Mouse (Mus musculus) intestine, postnatal 0 days (tissue): ENCODE measurements around the gene Rab9b. TPM values are rescaled to one million over a fixed set of nuclear protein-coding genes. Genes with fewer than 3 reads are reported as not detected.

Source experiments
- ATAC-seq: fragments of 200-750 bp; cut with Nextera tagmentation; 2 replicates; pipeline ENCODE4 v1.8.0; 2017; ENCODE audit warnings: mild to moderate bottlenecking, moderate TSS enrichment, moderate library complexity
- H3K27ac ChIP-seq: fragments of 300-500 bp; sonication (generic); 2 replicates; pipeline ENCODE4 v1.5.1; 2014; ENCODE audit warnings: mild to moderate bottlenecking, low read depth, low read length, moderate library complexity
- H3K27me3 ChIP-seq: fragments of 300-500 bp; sonication (generic); replicated peaks from 2 replicates; pipeline ENCODE4 v1.6.1; 2014; ENCODE audit warnings: low read length, mixed read lengths; ENCODE audit not compliant: control insufficient read depth, insufficient read depth
- H3K36me3 ChIP-seq: fragments of 300-500 bp; sonication (generic); 2 replicates; pipeline ENCODE4 v1.6.1; 2014; ENCODE audit warnings: mild to moderate bottlenecking, moderate library complexity; ENCODE audit not compliant: control insufficient read depth, insufficient read depth
- H3K4me1 ChIP-seq: fragments of 300-500 bp; sonication (generic); replicated peaks from 2 replicates; pipeline ENCODE4 v1.6.1; 2014; ENCODE audit warnings: antibody characterized with exemption, low read length, mixed read lengths; ENCODE audit not compliant: control insufficient read depth, insufficient read depth
- H3K4me2 ChIP-seq: fragments of 300-500 bp; sonication (generic); replicated peaks from 2 replicates; pipeline ENCODE4 v1.6.1; 2014; ENCODE audit warnings: low read depth, mild to moderate bottlenecking, moderate library complexity
- H3K4me3 ChIP-seq: fragments of 300-500 bp; sonication (generic); 2 replicates; pipeline ENCODE4 v1.5.1; 2014; ENCODE audit warnings: low read depth, low read length
- H3K9ac ChIP-seq: fragments of 300-500 bp; sonication (generic); 2 replicates; pipeline ENCODE4 v1.6.1; 2014; ENCODE audit warnings: mild to moderate bottlenecking, low read depth, low read length
- H3K9me3 ChIP-seq: fragments of 300-500 bp; sonication (generic); 2 replicates; pipeline ENCODE4 v1.6.1; 2016; ENCODE audit warnings: mixed run types; ENCODE audit not compliant: control insufficient read depth
- CTCF ChIP-seq: sonication (generic); IDR thresholded peaks from 2 replicates; pipeline ENCODE4 v1.5.1; 2016; ENCODE audit warnings: low read depth, mild to moderate bottlenecking, control low read depth, antibody characterized with exemption, moderate library complexity
- WGBS: fragments of 180-500 bp; shearing (Covaris S2); extraction: QIAGEN DNeasy Blood & Tissue Kit; methylation state at CpG from one replicate; pipeline ENCODE4 v1.1.7; 2014; 5-methylcytosine and 5-hydroxymethylcytosine counted together
- polyA plus RNA-seq: library from polyadenylated mRNA; unstranded; fragments of >200 nt; fragmentation: Nextera tagmentation; extraction: Ambion mirVana; gene quantifications from 2 replicates; pipeline ENCODE4 v1.2.1, GENCODE M21; 2015

Rab9b gene
- polyA plus RNA-seq, 1 experiment from 2014 or later: 0.21 TPM

- no peak within 1 kb of the TSS for H3K4me3 ChIP-seq
- H3K4me2 ChIP-seq: no peak within 1 kb of the TSS
- no peak within 1 kb of the TSS for H3K9ac ChIP-seq
- no peaks in the 10 kb centered on the region for H3K27me3 ChIP-seq
- TF ChIP-seq CTCF: no peak
- 29% methylated on average over 1 of the region's 1 CpGs for WGBS
- no peak within 1 kb of the TSS for H3K27ac ChIP-seq
- no peaks in the 10 kb centered on the region for H3K9me3 ChIP-seq
- ATAC-seq: no peak
- H3K4me1 ChIP-seq: no peaks in the 10 kb centered on the region
- H3K36me3 ChIP-seq: no peaks in the 10 kb centered on the region
Observed at GRCm38 (mm10) chrX:136822371-136822770, 46.2 kb downstream of the Rab9b start, which contains the start of gene Plp1. Plp1 (plus strand) TSS chrX:136822671.

GRCm38 (mm10) chrX:136820250-136820649 is 48.3 kb downstream of the Rab9b start:
- WGBS: 13% methylated on average over 1 of the region's 1 CpGs
- Histone ChIP-seq H3K4me2 (no peak overlapping the region), H3K9me3 (no peaks in the 10 kb centered on the region), H3K4me1 (no peaks in the 10 kb centered on the region), H3K27me3 (no peaks in the 10 kb centered on the region), H3K27ac (no peak overlapping the region), H3K36me3 (no peaks in the 10 kb centered on the region), H3K4me3 (no peak overlapping the region), H3K9ac (no peak overlapping the region)
- no peak for ATAC-seq
- peak; percentile 84 for TF ChIP-seq CTCF

GRCm38 (mm10) chrX:136819752-136820151 is 48.8 kb downstream of the Rab9b start:
- H3K4me1 ChIP-seq: no peaks in the 10 kb centered on the region
- no peaks in the 10 kb centered on the region for H3K9me3 ChIP-seq
- no peaks in the 10 kb centered on the region for H3K36me3 ChIP-seq
- H3K27me3 ChIP-seq: no peaks in the 10 kb centered on the region
- WGBS: 80% methylated on average over 6 of the region's 6 CpGs
- no peak overlapping the region for H3K4me2 ChIP-seq
- no peak overlapping the region for H3K27ac ChIP-seq
- ATAC-seq: no peak
- no peak overlapping the region for H3K4me3 ChIP-seq
- H3K9ac ChIP-seq: no peak overlapping the region
- no peak for TF ChIP-seq CTCF

Other genes with a start within 250 kb of the Rab9b start
- gene Tceal1, start 160.8 kb downstream of the Rab9b start, polyA plus RNA-seq: 5.8 and 6.1 TPM in 2 replicates
- gene Morf4l2, start 125.1 kb downstream of the Rab9b start, polyA plus RNA-seq: 459 and 483 TPM in 2 replicates
- not detected in 2 replicates for gene Glra4, start 88.6 kb downstream of the Rab9b start, polyA plus RNA-seq
- gene Plp1, start 46.1 kb downstream of the Rab9b start, polyA plus RNA-seq: 1.9 and 3.0 TPM in 2 replicates
- gene H2bfm, start 58.6 kb upstream of the Rab9b start, polyA plus RNA-seq: not detected in 2 replicates
- gene Tmsb15b2, start 106.7 kb upstream of the Rab9b start, polyA plus RNA-seq: 56.8 and 62.6 TPM in 2 replicates
- 3.7 and 7.0 TPM in 2 replicates for gene Tmsb15l, start 108.1 kb upstream of the Rab9b start, polyA plus RNA-seq
- 31.0 and 34.1 TPM in 2 replicates for gene Tmsb15b1, start 108.1 kb upstream of the Rab9b start, polyA plus RNA-seq
- gene Zcchc18, start 124.4 kb upstream of the Rab9b start, polyA plus RNA-seq: 7.7 and 8.4 TPM in 2 replicates
- 2.7 and 3.1 TPM in 2 replicates for gene Slc25a53, start 169.5 kb upstream of the Rab9b start, polyA plus RNA-seq
- 2.2 and 2.5 TPM in 2 replicates for gene Fam199x, start 180.8 kb upstream of the Rab9b start, polyA plus RNA-seq